Mouse (Mus musculus) spleen, adult 2 months (tissue): ENCODE data around the gene Mdga1. TPM values are rescaled to one million over a fixed set of nuclear protein-coding genes. Genes with fewer than 3 reads are reported as not detected.

Experiments used
- DNase-seq, 2 experiments: peaks; one replicate each; pipeline versions ENCODE4 v3.0.0 to v3.0.0-alpha.2; 2012 to 2021; ENCODE audit warnings: low spot score in 2 of 2, low read depth in 1 of 2
- H3K27ac ChIP-seq: fragments of 200-500 bp; 2 replicates; pipeline ENCODE4 v1.5.1; 2012; ENCODE audit warnings: low read length, inconsistent platforms; ENCODE audit not compliant: insufficient read depth
- H3K27me3 ChIP-seq: fragments of 200-500 bp; 2 replicates; pipeline ENCODE4 v1.6.1; 2012; ENCODE audit warnings: mild to moderate bottlenecking, moderate library complexity, low read length, inconsistent platforms; ENCODE audit not compliant: control insufficient read depth, insufficient read depth
- H3K36me3 ChIP-seq: fragments of 200-500 bp; 2 replicates; pipeline ENCODE4 v1.6.1; 2012; ENCODE audit warnings: mild to moderate bottlenecking, low read length, inconsistent platforms; ENCODE audit not compliant: control insufficient read depth, insufficient read depth
- H3K4me1 ChIP-seq: fragments of 200-500 bp; 2 replicates; pipeline ENCODE4 v1.6.1; 2011; ENCODE audit warnings: inconsistent platforms; ENCODE audit not compliant: control insufficient read depth, insufficient read depth, insufficient read length
- H3K4me3 ChIP-seq: fragments of 200-500 bp; 2 replicates; pipeline ENCODE4 v1.5.1; 2011; ENCODE audit warnings: mild to moderate bottlenecking, inconsistent platforms; ENCODE audit not compliant: insufficient read depth, insufficient read length; ENCODE audit errors: extremely low read depth
- CTCF ChIP-seq: fragments of 200-500 bp; IDR thresholded peaks from 2 replicates; pipeline ENCODE4 v1.5.1; 2011; ENCODE audit warnings: mild to moderate bottlenecking, inconsistent platforms; ENCODE audit not compliant: insufficient read depth, insufficient read length, insufficient replicate concordance; ENCODE audit errors: extremely low read depth
- POLR2A ChIP-seq: fragments of 200-500 bp; IDR thresholded peaks from 2 replicates; pipeline ENCODE4 v1.6.1; 2011; ENCODE audit warnings: low read depth, low read length, inconsistent platforms
- WGBS: fragments of 180-500 bp; shearing (Covaris S2); methylation state at CpG from one replicate; pipeline ENCODE4 v1.1.7; 2018; 5-methylcytosine and 5-hydroxymethylcytosine counted together
- polyA plus RNA-seq: library from polyadenylated mRNA; depleted of rRNA; stranded (reverse); fragments of >200 nt; gene quantifications from 2 replicates; pipeline ENCODE4 v1.2.3, GENCODE M21; 2012

Gene Mdga1
- polyA plus RNA-seq, 1 experiment: 1.6 TPM

DNA sequence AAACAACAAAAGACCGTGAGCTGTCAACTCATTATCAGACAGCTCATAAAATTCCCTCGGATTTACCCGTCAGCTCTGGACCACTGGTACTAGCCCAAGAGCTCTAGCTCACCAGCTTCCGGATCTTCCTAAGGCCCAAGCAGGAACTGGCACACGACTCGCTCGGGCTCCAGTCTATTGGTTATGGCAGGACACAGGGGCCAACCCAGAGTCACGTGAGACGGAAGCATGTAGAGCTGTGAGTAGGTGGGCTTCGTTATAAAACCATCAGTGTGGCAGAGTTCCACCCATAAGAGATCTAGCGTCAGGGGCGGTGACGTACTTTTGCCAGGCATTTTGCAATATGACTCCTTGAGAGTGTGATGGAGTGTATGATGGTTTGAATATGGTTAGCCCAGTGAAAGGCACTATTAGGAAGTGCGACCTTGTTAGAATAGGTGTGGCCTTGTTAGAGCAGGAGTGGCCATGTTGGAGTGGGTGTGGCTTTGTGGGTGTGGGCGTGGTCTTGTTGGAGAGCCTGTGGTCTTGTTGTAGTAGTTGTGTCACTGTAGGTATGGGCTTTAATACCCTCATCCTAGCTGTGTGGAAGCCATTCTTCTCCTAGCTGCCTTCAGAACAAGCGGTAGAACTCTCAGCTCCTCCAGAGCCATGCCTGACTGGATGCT, 56.5 kb downstream of the Mdga1 start:
- WGBS: 92% methylated on average over 16 of the region's 16 CpGs
- no peak for TF ChIP-seq CTCF
- TF ChIP-seq POLR2A: no peak

DNA sequence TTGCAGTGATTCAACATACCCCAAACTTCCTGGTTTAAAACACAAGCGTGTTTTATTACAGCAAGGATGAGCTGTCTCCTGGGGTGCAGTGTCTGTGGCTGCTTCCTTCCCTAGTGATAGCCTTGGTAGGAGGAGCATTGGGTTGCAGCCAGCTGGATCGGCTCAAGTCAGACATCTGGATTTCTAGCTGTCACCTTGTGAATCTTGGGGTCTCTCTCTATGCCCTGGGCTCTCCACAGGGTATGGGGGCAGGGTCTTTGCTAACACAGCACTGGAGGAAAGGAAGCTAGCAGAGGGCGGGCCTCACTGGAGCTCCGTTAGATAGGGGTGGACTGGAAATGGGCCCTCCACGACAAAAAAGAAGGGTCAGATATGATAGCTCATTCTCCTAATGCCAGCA, 57.2 kb downstream of the Mdga1 start:
- H3K27ac ChIP-seq: no peak overlapping the region
- no peaks in the 10 kb centered on the region for H3K4me1 ChIP-seq
- no peaks in the 10 kb centered on the region for H3K36me3 ChIP-seq
- H3K4me3 ChIP-seq: no peak overlapping the region
- DNase-seq: no peak
- 78% methylated on average over 5 of the region's 5 CpGs for WGBS
- no peaks in the 10 kb centered on the region for H3K27me3 ChIP-seq
- TF ChIP-seq POLR2A (no peak), CTCF (no peak)

More for the DNA sequence above, 56.5 kb downstream of the Mdga1 start:
- Histone ChIP-seq H3K4me3 (no peak overlapping the region), H3K27ac (no peak overlapping the region), H3K27me3 (no peaks in the 10 kb centered on the region), H3K4me1 (no peaks in the 10 kb centered on the region), H3K36me3 (no peaks in the 10 kb centered on the region)
- no peak for DNase-seq

DNA sequence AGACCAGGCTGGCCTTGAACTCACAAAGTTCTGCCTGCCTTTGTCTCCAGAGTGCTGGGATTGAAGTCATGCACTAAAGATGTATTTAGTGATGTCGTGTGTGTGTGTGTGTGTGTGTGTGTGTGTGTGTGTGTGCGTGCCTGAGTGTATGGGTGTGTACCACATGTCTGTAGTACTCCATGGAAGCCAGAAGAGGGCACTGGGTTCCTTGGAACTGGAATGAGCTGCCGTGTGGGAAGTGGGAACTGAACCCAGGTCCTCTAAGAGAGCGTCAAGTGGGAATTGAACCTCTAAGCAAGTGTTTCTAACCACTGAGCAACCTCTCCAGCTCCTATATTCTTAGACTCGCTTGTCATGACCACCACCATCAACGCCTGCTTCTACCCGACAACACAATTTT, 60.9 kb downstream of the Mdga1 start:
- no peaks in the 10 kb centered on the region for H3K27me3 ChIP-seq
- H3K36me3 ChIP-seq: no peaks in the 10 kb centered on the region
- no peak overlapping the region for H3K4me3 ChIP-seq
- no peak overlapping the region for H3K27ac ChIP-seq
- no peak for DNase-seq
- no peak for TF ChIP-seq CTCF
- TF ChIP-seq POLR2A: no peak
- H3K4me1 ChIP-seq: no peaks in the 10 kb centered on the region
- 90% methylated on average over 7 of the region's 7 CpGs for WGBS

DNA sequence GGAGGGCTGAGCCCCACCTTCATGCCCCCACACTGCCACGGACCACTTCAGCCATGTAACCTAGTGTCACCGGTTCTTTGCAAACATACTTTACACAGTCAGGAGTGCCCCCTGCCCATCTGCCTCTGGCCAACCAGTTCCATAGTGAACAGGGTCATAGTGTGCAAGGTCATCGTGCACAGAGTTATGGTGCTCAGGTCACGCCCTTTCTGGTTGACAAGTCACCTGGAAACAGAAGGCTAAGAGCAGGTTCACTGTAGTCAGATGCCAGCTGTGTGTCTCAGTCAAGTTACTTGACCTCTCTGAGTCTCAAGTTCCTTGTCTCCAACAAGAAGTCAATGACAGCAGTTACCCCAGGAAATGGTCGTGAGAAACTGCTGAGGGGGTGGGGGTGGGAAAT, 65.2 kb downstream of the Mdga1 start:
- Histone ChIP-seq H3K4me3 (no peak overlapping the region), H3K4me1 (no peaks in the 10 kb centered on the region), H3K27me3 (no peaks in the 10 kb centered on the region), H3K36me3 (no peaks in the 10 kb centered on the region), H3K27ac (no peak overlapping the region)
- TF ChIP-seq POLR2A: no peak
- no peak for TF ChIP-seq CTCF
- whole genome bisulfite sequencing: 67% methylated on average over 5 of the region's 5 CpGs
- no peak for DNase-seq

DNA sequence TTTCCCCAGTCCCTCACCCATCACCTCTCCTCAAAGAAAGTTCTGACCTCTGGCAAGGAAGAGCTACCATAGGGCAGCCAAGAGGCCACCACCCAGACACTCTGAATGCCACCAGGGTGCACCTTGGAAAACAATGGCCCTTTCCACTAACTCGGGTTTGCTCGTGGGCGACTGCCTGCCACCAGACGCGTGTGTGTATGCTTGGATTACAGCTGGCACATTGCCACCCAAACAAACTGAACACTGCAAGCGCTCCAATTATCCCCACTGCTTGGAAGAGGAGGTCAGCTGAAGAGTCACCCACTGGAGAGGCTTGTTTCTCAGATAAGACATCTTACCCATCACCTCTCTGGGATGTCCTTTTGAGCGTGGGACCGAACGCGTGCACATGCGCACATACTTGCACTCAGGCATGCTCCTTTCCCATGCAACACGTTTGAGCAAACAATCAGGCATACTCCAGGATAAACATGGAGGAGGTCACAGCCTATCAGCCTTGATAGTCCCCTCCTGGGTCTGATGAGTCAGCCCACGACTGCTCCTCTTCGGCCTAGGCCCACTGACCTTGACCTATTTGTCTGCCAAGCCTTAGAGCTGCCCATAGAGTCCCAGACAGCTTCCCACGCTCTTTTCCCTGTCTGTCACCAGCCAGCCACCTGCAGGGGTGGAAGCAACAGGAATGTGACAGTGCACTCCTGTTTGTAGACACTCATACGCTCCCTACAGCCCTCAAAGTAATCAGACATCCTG, 67.3 kb downstream of the Mdga1 start:
- WGBS: 89% methylated on average over 16 of the region's 16 CpGs
- Histone ChIP-seq H3K4me3 (no peak overlapping the region), H3K4me1 (no peaks in the 10 kb centered on the region), H3K36me3 (no peaks in the 10 kb centered on the region), H3K27ac (no peak overlapping the region), H3K27me3 (no peaks in the 10 kb centered on the region)
- no peak for TF ChIP-seq CTCF
- TF ChIP-seq POLR2A: no peak
- no peak for DNase-seq

DNA sequence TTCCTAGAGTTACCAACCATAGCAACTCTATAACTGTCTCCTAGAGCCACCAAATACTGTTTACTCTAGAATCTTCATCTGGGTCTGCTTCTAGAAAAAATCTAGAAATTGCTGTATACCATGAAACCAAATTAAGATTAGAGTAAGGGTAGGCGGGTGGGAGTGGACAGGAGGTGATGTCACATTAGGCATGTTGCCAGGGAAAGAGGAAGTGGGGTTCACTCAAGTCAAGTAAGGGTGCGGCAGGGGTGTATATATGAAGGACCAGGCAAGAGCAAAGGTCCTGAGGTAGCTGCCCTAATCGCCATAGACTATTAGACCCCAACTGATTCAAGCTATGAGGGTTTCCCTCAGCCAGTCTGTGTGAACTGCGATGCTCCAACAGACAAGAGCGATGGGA, 69.6 kb downstream of the Mdga1 start:
- Histone ChIP-seq H3K4me3 (no peak overlapping the region), H3K36me3 (no peaks in the 10 kb centered on the region), H3K27me3 (no peaks in the 10 kb centered on the region), H3K27ac (no peak overlapping the region), H3K4me1 (no peaks in the 10 kb centered on the region)
- TF ChIP-seq POLR2A: no peak
- TF ChIP-seq CTCF: no peak
- no peak for DNase-seq
- WGBS: 81% methylated on average over 5 of the region's 5 CpGs
